Mouse (Mus musculus): ENCODE results near the gene Hipk1. TPM values are rescaled to one million over a fixed set of nuclear protein-coding genes. Genes with fewer than 3 reads are reported as not detected.
"Not testable (repeated sequence)": the region's sequence is repeated elsewhere in the genome, so short reads cannot be mapped to it uniquely, and the experiment has no call there.

The Hipk1 gene
- 100 to 1,000 TPM in 9 of 26 experiments, 10 to 100 TPM in 17; 62.3 to 280 (median 89.6) TPM for total RNA-seq (2018; cell fraction: chromatin; rRNA removed)
- total RNA-seq (2018; cell fraction: cytosol; rRNA removed): 100 to 1,000 TPM in 1 of 26 experiments, 10 to 100 TPM in 25; 58.9 to 104 (median 71.7) TPM
- 100 to 1,000 TPM in 12 of 26 experiments, 10 to 100 TPM in 14; 73.9 to 187 (median 95.9) TPM for total RNA-seq (2018; cell fraction: nucleus; rRNA removed)
- 29.3 to 50.0 TPM (median 35.0 TPM) in 3 replicates for polyA plus RNA-seq (2018)

- peak within 1 kb of the TSS; percentile 88 for H3K4me3 ChIP-seq (ENCODE audit: inconsistent target)
- 18% methylated on average over 42 of the region's 49 CpGs for WGBS (ENCODE audit: missing documents)
- H3K36me3 ChIP-seq (ENCODE audit: inconsistent target): no peaks in the 10 kb centered on the region
- peak within 1 kb of the TSS; percentile 61 for H3K27ac ChIP-seq
- peaks cover 42% of the 10 kb centered on the region for H3K79me2 ChIP-seq (ENCODE audit: inconsistent target)
Measured at GRCm38 (mm10) chr3:103791230-103792110, at the start of gene Hipk1. Hipk1 (minus strand) TSS chr3:103791563.

GRCm38 (mm10) chr3:103840946-103841345, 49.6 kb upstream of the Hipk1 start:
- not testable (repeated sequence) for H3K36me3 ChIP-seq (ENCODE audit: inconsistent target)
- WGBS (ENCODE audit: missing documents): 52% methylated on average over 6 of the region's 7 CpGs

GRCm38 (mm10) chr3:103840195-103840594, 48.8 kb upstream of the Hipk1 start:
- 88% methylated on average over 3 of the region's 3 CpGs for WGBS (ENCODE audit: missing documents)
- not testable (repeated sequence) for H3K36me3 ChIP-seq (ENCODE audit: inconsistent target)

More at GRCm38 (mm10) chr3:103840946-103841345, 49.6 kb upstream of the Hipk1 start:
- not testable (repeated sequence) for H3K27ac ChIP-seq; H3K79me2 ChIP-seq (ENCODE audit: inconsistent target); H3K4me3 ChIP-seq (ENCODE audit: inconsistent target)

GRCm38 (mm10) chr3:103839711-103840110, 48.3 kb upstream of the Hipk1 start:
- Histone ChIP-seq H3K36me3 (ENCODE audit: inconsistent target) (no peaks in the 10 kb centered on the region), H3K27ac (no peak overlapping the region), H3K4me3 (ENCODE audit: inconsistent target) (no peak overlapping the region), H3K79me2 (ENCODE audit: inconsistent target) (no peaks in the 10 kb centered on the region)
- WGBS (ENCODE audit: missing documents): 94% methylated on average over 6 of the region's 6 CpGs

More at GRCm38 (mm10) chr3:103840195-103840594, 48.8 kb upstream of the Hipk1 start:
- H3K27ac ChIP-seq; H3K4me3 ChIP-seq (ENCODE audit: inconsistent target); H3K79me2 ChIP-seq (ENCODE audit: inconsistent target): not testable (repeated sequence)

DNA sequence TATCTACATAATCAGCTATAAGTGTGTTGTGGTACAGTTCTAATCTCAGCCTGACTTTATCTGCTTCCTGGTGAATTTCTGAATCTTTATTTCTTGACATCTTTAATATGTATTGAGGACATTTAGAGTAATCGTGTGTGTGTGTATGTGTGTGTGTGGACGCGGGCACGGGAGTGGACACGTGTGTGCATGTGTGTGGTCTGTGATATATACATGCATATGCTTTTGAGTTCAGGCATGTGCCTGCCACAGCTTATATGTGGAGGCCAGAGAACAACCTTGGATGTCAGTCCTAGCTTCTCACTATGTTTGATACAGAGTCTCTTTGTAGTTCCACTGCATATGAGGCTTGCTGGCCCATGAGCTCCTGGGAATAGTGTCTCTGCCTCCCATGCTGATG, 45.1 kb upstream of the Hipk1 start:
- H3K27ac ChIP-seq: no peak overlapping the region
- H3K36me3 ChIP-seq (ENCODE audit: inconsistent target): no peaks in the 10 kb centered on the region
- H3K79me2 ChIP-seq (ENCODE audit: inconsistent target): no peaks in the 10 kb centered on the region

GRCm38 (mm10) chr3:103835951-103836310, 44.6 kb upstream of the Hipk1 start:
- Histone ChIP-seq H3K36me3 (ENCODE audit: inconsistent target) (no peaks in the 10 kb centered on the region), H3K4me3 (ENCODE audit: inconsistent target) (no peak overlapping the region), H3K79me2 (ENCODE audit: inconsistent target) (no peaks in the 10 kb centered on the region), H3K27ac (no peak overlapping the region)
- 75% methylated on average over 10 of the region's 10 CpGs for WGBS (ENCODE audit: missing documents)

More for the DNA sequence above, 45.1 kb upstream of the Hipk1 start:
- WGBS (ENCODE audit: missing documents): 98% methylated on average over 5 of the region's 5 CpGs
- no peak overlapping the region for H3K4me3 ChIP-seq (ENCODE audit: inconsistent target)

GRCm38 (mm10) chr3:103835272-103835950, 44.0 kb upstream of the Hipk1 start:
- H3K79me2 ChIP-seq (ENCODE audit: inconsistent target): no peaks in the 10 kb centered on the region
- no peak overlapping the region for H3K4me3 ChIP-seq (ENCODE audit: inconsistent target)
- whole genome bisulfite sequencing (ENCODE audit: missing documents): 85% methylated on average over 6 of the region's 6 CpGs
- no peak overlapping the region for H3K27ac ChIP-seq
- no peaks in the 10 kb centered on the region for H3K36me3 ChIP-seq (ENCODE audit: inconsistent target)

- H3K36me3 ChIP-seq (ENCODE audit: inconsistent target): no peaks in the 10 kb centered on the region
- 89% methylated on average over 2 of the region's 2 CpGs for WGBS (ENCODE audit: missing documents)
- no peak overlapping the region for H3K4me3 ChIP-seq (ENCODE audit: inconsistent target)
- H3K79me2 ChIP-seq (ENCODE audit: inconsistent target): no peaks in the 10 kb centered on the region
- no peak overlapping the region for H3K27ac ChIP-seq
Measured at GRCm38 (mm10) chr3:103834001-103834400, 42.6 kb upstream of the Hipk1 start.

DNA sequence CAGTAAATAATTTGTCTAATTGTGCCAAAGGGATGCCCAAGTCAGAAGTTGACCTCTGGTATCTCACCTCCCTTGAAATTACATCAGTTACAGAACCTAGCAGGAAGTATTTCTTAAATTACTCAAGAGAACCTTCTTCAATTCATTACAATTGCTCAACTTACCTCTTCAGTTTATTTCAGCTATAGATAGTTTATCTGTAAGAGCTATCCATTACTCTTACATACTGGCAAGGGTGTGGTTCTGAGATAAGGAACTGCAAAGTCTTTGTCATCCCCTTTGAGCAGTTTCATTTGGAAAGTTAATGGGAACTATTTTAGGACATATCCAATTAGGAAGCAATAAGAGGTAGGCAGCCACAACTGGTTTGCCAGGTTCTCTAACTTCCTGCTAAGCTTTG, 41.1 kb upstream of the Hipk1 start, which contains the start of gene Bcl2l15:
Gene Bcl2l15 (plus strand): TSS at position 176 of the 400 bp plus-strand sequence.
- Histone ChIP-seq H3K36me3 (ENCODE audit: inconsistent target) (no peaks in the 10 kb centered on the region), H3K79me2 (ENCODE audit: inconsistent target) (no peaks in the 10 kb centered on the region), H3K27ac (no peak within 1 kb of the TSS), H3K4me3 (ENCODE audit: inconsistent target) (no peak within 1 kb of the TSS)

DNA sequence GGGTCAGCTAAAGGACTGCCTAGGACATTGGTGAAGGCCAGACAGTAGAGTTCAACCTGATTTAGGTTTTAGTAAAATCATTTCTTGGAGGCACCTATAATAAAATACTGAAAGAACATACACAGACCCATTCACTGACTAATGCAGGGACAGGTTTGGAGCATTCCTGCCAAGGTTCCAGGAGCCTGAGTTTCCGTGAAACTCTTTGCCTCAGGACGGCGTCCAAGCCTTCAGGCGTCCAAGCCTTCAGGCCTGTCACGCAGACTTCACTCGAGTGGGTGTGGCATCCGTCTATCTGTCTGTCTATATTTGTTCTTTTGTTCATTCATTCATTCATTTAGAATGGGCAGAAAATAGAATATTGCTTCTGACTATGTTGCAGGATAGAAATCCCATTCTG, 39.8 kb upstream of the Hipk1 start:
- Histone ChIP-seq H3K79me2 (ENCODE audit: inconsistent target) (no peaks in the 10 kb centered on the region), H3K36me3 (ENCODE audit: inconsistent target) (no peaks in the 10 kb centered on the region), H3K4me3 (ENCODE audit: inconsistent target) (no peak overlapping the region), H3K27ac (no peak overlapping the region)
- 98% methylated on average over 7 of the region's 7 CpGs for WGBS (ENCODE audit: missing documents)

DNA sequence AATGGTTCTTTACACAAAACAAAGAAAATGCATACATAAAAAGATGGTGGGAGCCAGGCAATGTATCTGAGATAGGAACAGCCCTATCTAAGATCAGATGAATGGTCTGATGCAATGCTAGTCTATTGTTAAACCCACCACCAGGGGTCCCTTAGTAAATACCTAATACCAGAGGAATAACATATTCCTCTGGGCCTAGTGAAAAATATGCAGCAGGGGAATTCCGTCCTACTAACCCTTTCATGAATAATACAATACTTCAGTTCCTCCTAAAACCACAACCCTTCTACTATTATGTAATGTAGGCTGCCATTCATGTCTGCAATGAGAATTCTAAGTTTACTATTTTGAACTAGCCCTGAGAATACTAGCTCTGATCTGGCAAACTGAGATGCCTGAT, 39.3 kb upstream of the Hipk1 start:
- WGBS (ENCODE audit: missing documents): 14% methylated on average over 1 of the region's 1 CpGs
- H3K27ac ChIP-seq; H3K4me3 ChIP-seq (ENCODE audit: inconsistent target); H3K36me3 ChIP-seq (ENCODE audit: inconsistent target); H3K79me2 ChIP-seq (ENCODE audit: inconsistent target): not testable (repeated sequence)

- WGBS (ENCODE audit: missing documents): 85% methylated on average over 3 of the region's 3 CpGs
- Histone ChIP-seq H3K36me3 (ENCODE audit: inconsistent target) (no peaks in the 10 kb centered on the region), H3K27ac (no peak overlapping the region), H3K79me2 (ENCODE audit: inconsistent target) (no peaks in the 10 kb centered on the region), H3K4me3 (ENCODE audit: inconsistent target) (no peak overlapping the region)
Measured at GRCm38 (mm10) chr3:103829036-103829435, 37.7 kb upstream of the Hipk1 start.

GRCm38 (mm10) chr3:103827548-103827947, 36.2 kb upstream of the Hipk1 start:
- no peaks in the 10 kb centered on the region for H3K79me2 ChIP-seq (ENCODE audit: inconsistent target)
- H3K36me3 ChIP-seq (ENCODE audit: inconsistent target): no peaks in the 10 kb centered on the region
- H3K4me3 ChIP-seq (ENCODE audit: inconsistent target): no peak overlapping the region

GRCm38 (mm10) chr3:103810967-103811366, 19.6 kb upstream of the Hipk1 start:
- H3K36me3 ChIP-seq (ENCODE audit: inconsistent target): peaks cover 30% of the 10 kb centered on the region
- 94% methylated on average over 6 of the region's 6 CpGs for WGBS (ENCODE audit: missing documents)
- no peak overlapping the region for H3K27ac ChIP-seq
- peaks cover 45% of the 10 kb centered on the region for H3K79me2 ChIP-seq (ENCODE audit: inconsistent target)
- H3K4me3 ChIP-seq (ENCODE audit: inconsistent target): no peak overlapping the region

More at GRCm38 (mm10) chr3:103827548-103827947, 36.2 kb upstream of the Hipk1 start:
- no peak overlapping the region for H3K27ac ChIP-seq

DNA sequence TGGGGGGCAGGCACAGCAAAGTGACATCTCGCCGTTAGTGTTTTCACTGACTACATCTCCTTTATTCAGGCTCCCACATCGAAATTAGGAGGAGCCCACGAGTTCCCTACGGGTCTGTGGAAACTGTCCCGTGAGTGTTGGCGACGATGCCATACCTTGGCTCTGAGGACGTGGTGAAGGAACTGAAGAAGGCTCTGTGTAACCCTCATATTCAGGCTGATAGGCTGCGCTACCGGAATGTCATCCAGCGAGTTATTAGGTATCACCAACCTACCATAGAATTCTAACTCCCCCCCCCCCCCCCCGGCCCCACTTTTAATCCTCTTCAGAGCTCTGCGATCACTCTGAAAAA, 18.4 kb upstream of the Hipk1 start:
- peak overlapping the region; percentile 78 for H3K4me3 ChIP-seq (ENCODE audit: inconsistent target)
- peak overlapping the region; percentile 83 for H3K27ac ChIP-seq
- peaks cover 51% of the 10 kb centered on the region for H3K79me2 ChIP-seq (ENCODE audit: inconsistent target)
- under 1% methylated on average over 13 of the region's 14 CpGs for WGBS (ENCODE audit: missing documents)
- H3K36me3 ChIP-seq (ENCODE audit: inconsistent target): peaks cover 23% of the 10 kb centered on the region
